Mouse (Mus musculus) stomach, postnatal 0 days (tissue): Measurements from ENCODE around the gene Aldh3b2. TPM values are rescaled to one million over a fixed set of nuclear protein-coding genes. Genes with fewer than 3 reads are reported as not detected.

Experiments used
- ATAC-seq: fragments of 200-750 bp; cut with Nextera tagmentation; 2 replicates; pipeline ENCODE4 v1.8.0; 2017; ENCODE audit not compliant: low FRiP score, low TSS enrichment
- DNase-seq: peaks from one replicate; pipeline ENCODE4 v3.0.0-alpha.2; 2016; ENCODE audit warnings: low spot score
- H3K27ac ChIP-seq: fragments of 300-500 bp; sonication (generic); replicated peaks from 2 replicates; pipeline ENCODE4 v1.5.1; 2014; ENCODE audit warnings: mild to moderate bottlenecking, control low read depth
- H3K27me3 ChIP-seq: fragments of 300-500 bp; sonication (generic); 2 replicates; pipeline ENCODE4 v1.6.1; 2014; ENCODE audit warnings: low read length; ENCODE audit not compliant: control insufficient read depth, insufficient read depth
- H3K36me3 ChIP-seq: fragments of 300-500 bp; sonication (generic); 2 replicates; pipeline ENCODE4 v1.6.1; 2014; ENCODE audit warnings: low read length, mixed read lengths; ENCODE audit not compliant: control insufficient read depth, insufficient read depth
- H3K4me1 ChIP-seq: fragments of 300-500 bp; sonication (generic); replicated peaks from 2 replicates; pipeline ENCODE4 v1.6.1; 2014; ENCODE audit warnings: antibody characterized with exemption; ENCODE audit not compliant: control insufficient read depth, insufficient read depth
- H3K4me2 ChIP-seq: fragments of 300-500 bp; sonication (generic); replicated peaks from 2 replicates; pipeline ENCODE4 v1.6.1; 2014; ENCODE audit warnings: low read depth, mild to moderate bottlenecking, control low read depth, moderate library complexity
- H3K4me3 ChIP-seq: fragments of 300-500 bp; sonication (generic); 2 replicates; pipeline ENCODE4 v1.5.1; 2014; ENCODE audit warnings: low read depth, low read length, control low read depth
- H3K9ac ChIP-seq: fragments of 300-500 bp; sonication (generic); 2 replicates; pipeline ENCODE4 v1.6.1; 2014; ENCODE audit warnings: mild to moderate bottlenecking, low read length, control low read depth, mixed read lengths
- H3K9me3 ChIP-seq: fragments of 300-500 bp; sonication (generic); 2 replicates; pipeline ENCODE4 v1.6.1; 2016; ENCODE audit warnings: low read length; ENCODE audit not compliant: control insufficient read depth
- CTCF ChIP-seq: IDR thresholded peaks from 2 replicates; pipeline ENCODE4 v1.5.1; 2016; ENCODE audit warnings: antibody characterized with exemption, low read depth, mild to moderate bottlenecking, moderate library complexity
- EP300 ChIP-seq: optimal IDR thresholded peaks from 2 replicates; pipeline ENCODE3; 2016; ENCODE audit warnings: antibody characterized with exemption
- WGBS: fragments of 180-500 bp; shearing (Covaris S2); extraction: QIAGEN DNeasy Blood & Tissue Kit; methylation state at CpG from one replicate; pipeline ENCODE4 v1.1.7; 2014; 5-methylcytosine and 5-hydroxymethylcytosine counted together
- polyA plus RNA-seq: library from polyadenylated mRNA; unstranded; fragments of >200 nt; fragmentation: Nextera tagmentation; extraction: Ambion mirVana; gene quantifications from 2 replicates; pipeline ENCODE4 v1.2.1, GENCODE M21; 2015

Aldh3b2 gene
- polyA plus RNA-seq, 1 experiment from 2014 or later = 75.8 TPM

GRCm38 (mm10) chr19:4018743-4019583 is 46.8 kb downstream of the Aldh3b2 start:
- H3K4me2 ChIP-seq = no peak overlapping the region
- H3K4me1 ChIP-seq = no peaks in the 10 kb centered on the region
- H3K4me3 ChIP-seq = no peak overlapping the region
- H3K36me3 ChIP-seq = no peaks in the 10 kb centered on the region
- peak overlapping the region; percentile 53 for H3K27ac ChIP-seq
- ATAC-seq = peak; percentile 84
- DNase-seq = peak; percentile 87
- TF ChIP-seq EP300 (no peak), CTCF (peak; percentile 91)
- H3K9ac ChIP-seq = no peak overlapping the region
- WGBS = 20% methylated on average over 18 of the region's 18 CpGs
- H3K9me3 ChIP-seq = no peaks in the 10 kb centered on the region
- no peaks in the 10 kb centered on the region for H3K27me3 ChIP-seq

GRCm38 (mm10) chr19:4023185-4023584 is 51.1 kb downstream of the Aldh3b2 start:
- no peak overlapping the region for H3K4me2 ChIP-seq
- H3K27me3 ChIP-seq = no peaks in the 10 kb centered on the region
- 61% methylated on average over 7 of the region's 7 CpGs for WGBS
- no peak overlapping the region for H3K9ac ChIP-seq
- ATAC-seq (no peak), DNase-seq (no peak)
- H3K4me3 ChIP-seq = no peak overlapping the region
- H3K27ac ChIP-seq = no peak overlapping the region
- no peaks in the 10 kb centered on the region for H3K4me1 ChIP-seq
- H3K9me3 ChIP-seq = no peaks in the 10 kb centered on the region
- TF ChIP-seq EP300 (no peak), CTCF (no peak)
- H3K36me3 ChIP-seq = no peaks in the 10 kb centered on the region

- Histone ChIP-seq H3K4me1 (no peaks in the 10 kb centered on the region), H3K27ac (no peak overlapping the region), H3K36me3 (no peaks in the 10 kb centered on the region), H3K27me3 (no peaks in the 10 kb centered on the region), H3K9me3 (no peaks in the 10 kb centered on the region), H3K9ac (no peak overlapping the region), H3K4me3 (no peak overlapping the region), H3K4me2 (no peak overlapping the region)
- no peak for TF ChIP-seq EP300
- TF ChIP-seq CTCF = no peak
- no peak for ATAC-seq
- no peak for DNase-seq
These were observed 55.4 kb downstream of the Aldh3b2 start for GRCm38 (mm10) chr19:4027576-4027975.

Other genes starting within 250 kb of the Aldh3b2 start
- 11.6 and 12.4 TPM in 2 replicates for gene Kmt5b, start 204.9 kb upstream of the Aldh3b2 start, polyA plus RNA-seq
- gene Chka, start 120.6 kb upstream of the Aldh3b2 start, polyA plus RNA-seq = 21.2 and 24.2 TPM in 2 replicates
- gene Tcirg1, start 65.2 kb upstream of the Aldh3b2 start, polyA plus RNA-seq = 17.4 and 21.8 TPM in 2 replicates
- 277 and 284 TPM in 2 replicates for gene Ndufs8, start 59.6 kb upstream of the Aldh3b2 start, polyA plus RNA-seq
- gene Aldh3b1, start 42.5 kb upstream of the Aldh3b2 start, polyA plus RNA-seq = 1.8 and 2.2 TPM in 2 replicates
- gene Unc93b1, start 37.1 kb upstream of the Aldh3b2 start, polyA plus RNA-seq = 17.4 and 19.7 TPM in 2 replicates
- gene Aldh3b3, start 13.7 kb upstream of the Aldh3b2 start, polyA plus RNA-seq = 1.1 TPM in 2 replicates
- gene Acy3, start 14.2 kb downstream of the Aldh3b2 start, polyA plus RNA-seq = 9.9 TPM in 2 replicates
- gene Tbx10, start 20.4 kb downstream of the Aldh3b2 start, polyA plus RNA-seq = 0.05 TPM in 1 of 2 replicates, not detected in the other
- 39.3 and 40.7 TPM in 2 replicates for gene Nudt8, start 28.3 kb downstream of the Aldh3b2 start, polyA plus RNA-seq
- 1.1 and 1.3 TPM in 2 replicates for gene Gm49405, start 28.3 kb downstream of the Aldh3b2 start, polyA plus RNA-seq
- gene Doc2g, start 31.0 kb downstream of the Aldh3b2 start, polyA plus RNA-seq = 1.2 and 1.7 TPM in 2 replicates
- 213 and 216 TPM in 2 replicates for gene Ndufv1, start 40.5 kb downstream of the Aldh3b2 start, polyA plus RNA-seq
- 1,012 and 1,081 TPM in 2 replicates for gene Gstp1, start 65.7 kb downstream of the Aldh3b2 start, polyA plus RNA-seq
- 85.2 and 93.1 TPM in 2 replicates for gene Gstp2, start 73.7 kb downstream of the Aldh3b2 start, polyA plus RNA-seq
- 7.1 and 9.7 TPM in 2 replicates for gene Gstp3, start 87.2 kb downstream of the Aldh3b2 start, polyA plus RNA-seq
- gene Cabp2, start 109.2 kb downstream of the Aldh3b2 start, polyA plus RNA-seq = not detected in 2 replicates
- 129 and 134 TPM in 2 replicates for gene Cdk2ap2, start 124.9 kb downstream of the Aldh3b2 start, polyA plus RNA-seq
- 8.3 and 11.2 TPM in 2 replicates for gene Pitpnm1, start 127.7 kb downstream of the Aldh3b2 start, polyA plus RNA-seq
- gene Aip, start 153.5 kb downstream of the Aldh3b2 start, polyA plus RNA-seq = 47.0 and 48.0 TPM in 2 replicates
- 0.02 TPM in 1 of 2 replicates, not detected in the other for gene Gpr152, start 167.5 kb downstream of the Aldh3b2 start, polyA plus RNA-seq
- gene Cabp4, start 171.7 kb downstream of the Aldh3b2 start, polyA plus RNA-seq = 0.05 TPM in 1 of 2 replicates, not detected in the other
- gene Coro1b, start 176.3 kb downstream of the Aldh3b2 start, polyA plus RNA-seq = 127 and 133 TPM in 2 replicates
- 1.1 and 1.3 TPM in 2 replicates for gene Ptprcap, start 181.3 kb downstream of the Aldh3b2 start, polyA plus RNA-seq
- gene Rps6kb2, start 191.0 kb downstream of the Aldh3b2 start, polyA plus RNA-seq = 41.1 and 49.3 TPM in 2 replicates
- 1.5 TPM in 2 replicates for gene Carns1, start 203.2 kb downstream of the Aldh3b2 start, polyA plus RNA-seq
- 2.3 and 2.9 TPM in 2 replicates for gene Tbc1d10c, start 219.0 kb downstream of the Aldh3b2 start, polyA plus RNA-seq
- 497 and 506 TPM in 2 replicates for gene Ppp1ca, start 219.7 kb downstream of the Aldh3b2 start, polyA plus RNA-seq
- gene Rad9a, start 229.3 kb downstream of the Aldh3b2 start, polyA plus RNA-seq = 11.0 and 11.3 TPM in 2 replicates
- 3.2 and 3.6 TPM in 2 replicates for gene Clcf1, start 241.9 kb downstream of the Aldh3b2 start, polyA plus RNA-seq
- gene AC109138.7, start 242.0 kb downstream of the Aldh3b2 start, polyA plus RNA-seq = not detected in 2 replicates